Mouse (Mus musculus) thymus, adult 2 months (tissue): Measurements from ENCODE around the gene Slfn9.

ENCODE experiments used
- CTCF ChIP-seq: fragments of 200-500 bp; IDR thresholded peaks from 2 replicates; pipeline ENCODE4 v1.5.1; 2012; ENCODE audit warnings: mild to moderate bottlenecking, control low read depth, low read length, moderate library complexity, borderline replicate concordance; ENCODE audit not compliant: control insufficient read depth, poor library complexity, insufficient read depth; ENCODE audit errors: extremely low read depth
- POLR2A ChIP-seq: fragments of 200-500 bp; IDR thresholded peaks from 2 replicates; pipeline ENCODE4 v1.6.1; 2012; ENCODE audit warnings: mild to moderate bottlenecking, low read length, control low read depth, moderate library complexity; ENCODE audit not compliant: control insufficient read depth, poor library complexity, insufficient read depth; ENCODE audit errors: extremely low read depth

DNA sequence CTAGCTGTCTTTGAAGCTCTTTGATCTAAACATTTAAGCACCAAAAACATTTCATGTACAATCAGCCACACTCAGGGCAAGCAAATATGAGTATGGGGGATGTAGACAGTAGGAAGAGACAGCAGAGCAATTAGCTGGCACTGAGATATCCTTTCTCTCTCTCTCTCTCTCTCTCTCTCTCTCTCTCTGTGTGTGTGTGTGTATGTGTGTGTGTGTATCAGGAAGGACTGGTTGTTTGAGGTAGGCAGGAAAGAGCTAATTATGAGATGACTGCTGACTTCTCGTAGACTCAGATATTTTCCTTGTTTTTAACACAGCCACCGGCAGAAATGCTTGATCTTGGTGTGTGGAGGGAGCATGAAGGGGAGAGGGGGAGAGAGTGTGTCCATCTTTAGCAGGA, 29.9 kb downstream of the Slfn9 start:
- TF ChIP-seq POLR2A (no peak), CTCF (no peak)
